Mouse (Mus musculus) neural tube, postnatal 0 days (tissue): ENCODE measurements around the gene Vmn1r73. TPM values are rescaled to one million over a fixed set of nuclear protein-coding genes. Genes with fewer than 3 reads are reported as not detected.

Experiments
- polyA plus RNA-seq: library from polyadenylated mRNA; unstranded; fragments of >200 nt; fragmentation: Nextera tagmentation; extraction: Ambion mirVana; gene quantifications from 2 replicates; pipeline ENCODE4 v1.2.1, GENCODE M21; 2015

Vmn1r73 gene
- not detected in 2 replicates for polyA plus RNA-seq

DNA sequence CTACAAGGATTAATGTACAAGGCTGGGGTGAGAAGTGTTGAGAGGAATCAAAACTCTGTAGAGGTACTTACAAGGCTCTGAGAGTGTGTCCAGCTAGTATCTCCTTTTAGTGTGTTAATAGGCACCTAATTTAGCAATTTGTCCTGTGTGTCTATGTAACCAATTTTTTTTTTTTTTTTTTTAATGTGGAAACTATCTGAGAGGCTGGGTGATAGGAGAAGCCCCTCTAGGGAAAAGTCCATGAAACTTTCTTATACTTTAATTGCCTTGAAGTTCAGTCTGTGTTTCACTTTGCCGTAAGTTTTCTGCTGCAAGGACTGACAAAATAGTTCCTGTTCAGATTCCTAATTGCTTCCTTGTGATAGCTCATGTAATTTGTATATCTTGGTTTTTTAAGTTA, at the start of gene Vmn1r73:
TSS of gene Vmn1r73 (plus strand) at position 301 of the 400 bp plus-strand sequence.

Other genes with a start within 250 kb of the Vmn1r73 start
- gene Zscan4-ps2, start 216.0 kb upstream of the Vmn1r73 start, polyA plus RNA-seq: not detected in 2 replicates
- not detected in 2 replicates for gene Zscan4-ps3, start 121.0 kb upstream of the Vmn1r73 start, polyA plus RNA-seq
- not detected in 2 replicates for gene Vmn1r72, start 50.1 kb upstream of the Vmn1r73 start, polyA plus RNA-seq
- gene Vmn1r74, start 103.7 kb downstream of the Vmn1r73 start, polyA plus RNA-seq: not detected in 2 replicates
- not detected in 2 replicates for gene Vmn1r75, start 144.4 kb downstream of the Vmn1r73 start, polyA plus RNA-seq
- gene Vmn1r76, start 207.9 kb downstream of the Vmn1r73 start, polyA plus RNA-seq: not detected in 2 replicates